Mouse (Mus musculus) kidney, adult 2 months (tissue): ENCODE results near the gene Gas6. TPM values are rescaled to one million over a fixed set of nuclear protein-coding genes. Genes with fewer than 3 reads are reported as not detected.

Experiments
- DNase-seq: peaks from one replicate; pipeline ENCODE4 v3.0.0; 2021
- H3K27ac ChIP-seq: fragments of 200-500 bp; 2 replicates; pipeline ENCODE4 v1.5.1; 2012; ENCODE audit warnings: low read depth, low read length, control low read depth, inconsistent platforms; ENCODE audit not compliant: insufficient read depth
- H3K27me3 ChIP-seq: fragments of 200-500 bp; replicated peaks from 2 replicates; pipeline ENCODE4 v1.6.1; 2012; ENCODE audit warnings: mild to moderate bottlenecking, moderate library complexity, low read length, inconsistent platforms; ENCODE audit not compliant: control insufficient read depth, insufficient read depth
- H3K36me3 ChIP-seq: fragments of 200-500 bp; 2 replicates; pipeline ENCODE4 v1.6.1; 2012; ENCODE audit warnings: mild to moderate bottlenecking, moderate library complexity, low read length, inconsistent platforms; ENCODE audit not compliant: control insufficient read depth, insufficient read depth
- H3K4me1 ChIP-seq: fragments of 200-500 bp; 2 replicates; pipeline ENCODE4 v1.6.1; 2011; ENCODE audit warnings: low read length; ENCODE audit not compliant: control insufficient read depth, insufficient read depth
- H3K4me3 ChIP-seq: fragments of 200-500 bp; 2 replicates; pipeline ENCODE4 v1.5.1; 2011; ENCODE audit warnings: mild to moderate bottlenecking, low read depth, low read length, control low read depth; ENCODE audit not compliant: insufficient read depth
- CTCF ChIP-seq: fragments of 200-500 bp; conservative IDR thresholded peaks from 2 replicates; pipeline ENCODE4 v1.5.1; 2011; ENCODE audit warnings: low read depth, mild to moderate bottlenecking, control low read depth, low read length, moderate library complexity, mixed read lengths; ENCODE audit not compliant: insufficient read depth, insufficient read length
- POLR2A ChIP-seq: fragments of 200-500 bp; IDR thresholded peaks from one replicate; pipeline ENCODE4 v1.6.1; 2011; ENCODE audit warnings: low read depth, low read length, control low read depth
- WGBS: fragments of 180-500 bp; shearing (Covaris S2); methylation state at CpG from one replicate; pipeline ENCODE4 v1.1.7; 2018; 5-methylcytosine and 5-hydroxymethylcytosine counted together
- polyA plus RNA-seq: library from polyadenylated mRNA; depleted of rRNA; stranded (reverse); fragments of >200 nt; gene quantifications from 2 replicates; pipeline ENCODE4 v1.2.3, GENCODE M21; 2012

The Gas6 gene
- polyA plus RNA-seq, 1 experiment: 461 TPM

- H3K36me3 ChIP-seq: no peaks in the 10 kb centered on the region
- H3K4me3 ChIP-seq: no peak overlapping the region
- TF ChIP-seq POLR2A: no peak
- TF ChIP-seq CTCF: no peak
- H3K27me3 ChIP-seq: no peaks in the 10 kb centered on the region
- peak; percentile 77 for DNase-seq
- H3K27ac ChIP-seq: peak overlapping the region; percentile 13; the same call in 1 of the 2 replicates
- peaks cover 27% of the 10 kb centered on the region for H3K4me1 ChIP-seq
- WGBS: 31% methylated on average over 13 of the region's 13 CpGs
Observed at GRCm38 (mm10) chr8:13489986-13490910, 4.0 kb downstream of the Gas6 start.

- Histone ChIP-seq H3K27me3 (no peaks in the 10 kb centered on the region), H3K4me3 (no peak overlapping the region), H3K27ac (peak overlapping the region; percentile 12; the same call in 1 of the 2 replicates), H3K36me3 (0 out of 2 replicates have a peak, but pooled peaks cover 1% of the 10 kb centered on the region), H3K4me1 (peaks cover 22% of the 10 kb centered on the region)
- WGBS: 51% methylated on average over 3 of the region's 3 CpGs
- no peak for DNase-seq
- TF ChIP-seq CTCF (no peak), POLR2A (no peak)
Observed at GRCm38 (mm10) chr8:13489351-13489750, 4.9 kb downstream of the Gas6 start.

- 82% methylated on average over 5 of the region's 5 CpGs for WGBS
- DNase-seq: no peak
- H3K27me3 ChIP-seq: no peaks in the 10 kb centered on the region
- TF ChIP-seq CTCF (no peak), POLR2A (no peak)
- peaks cover 27% of the 10 kb centered on the region; the same call in 1 of the 2 replicates for H3K4me1 ChIP-seq
- H3K27ac ChIP-seq: no peak overlapping the region
- no peak overlapping the region for H3K4me3 ChIP-seq
- 0 out of 2 replicates have a peak, but pooled peaks cover 1% of the 10 kb centered on the region for H3K36me3 ChIP-seq
Observed at GRCm38 (mm10) chr8:13483191-13483590, 11.1 kb downstream of the Gas6 start.

- DNase-seq: peak; percentile 94
- Histone ChIP-seq H3K4me3 (no peak overlapping the region), H3K27ac (peak overlapping the region; percentile 86), H3K4me1 (peaks cover 24% of the 10 kb centered on the region; the same call in 1 of the 2 replicates), H3K36me3 (0 out of 2 replicates have a peak, but pooled peaks cover 1% of the 10 kb centered on the region), H3K27me3 (no peaks in the 10 kb centered on the region)
- 52% methylated on average over 2 of the region's 2 CpGs for WGBS
- TF ChIP-seq POLR2A (no peak), CTCF (no peak)
Observed at GRCm38 (mm10) chr8:13482101-13482801, 12.0 kb downstream of the Gas6 start.

GRCm38 (mm10) chr8:13481596-13481995, 12.7 kb downstream of the Gas6 start:
- H3K27me3 ChIP-seq: no peaks in the 10 kb centered on the region
- TF ChIP-seq CTCF: no peak
- 0 out of 2 replicates have a peak, but pooled peaks cover 1% of the 10 kb centered on the region for H3K36me3 ChIP-seq
- peak overlapping the region; percentile 86 for H3K27ac ChIP-seq
- WGBS: 27% methylated on average over 3 of the region's 3 CpGs
- H3K4me3 ChIP-seq: no peak overlapping the region
- DNase-seq: peak; percentile 93
- H3K4me1 ChIP-seq: peaks cover 24% of the 10 kb centered on the region; the same call in 1 of the 2 replicates

- Histone ChIP-seq H3K27ac (peak overlapping the region; percentile 65), H3K27me3 (no peaks in the 10 kb centered on the region), H3K36me3 (0 out of 2 replicates have a peak, but pooled peaks cover 1% of the 10 kb centered on the region), H3K4me3 (no peak overlapping the region), H3K4me1 (peaks cover 24% of the 10 kb centered on the region; the same call in 1 of the 2 replicates)
- 60% methylated on average over 7 of the region's 7 CpGs for WGBS
- no peak for TF ChIP-seq CTCF
- TF ChIP-seq POLR2A: no peak
- peak; percentile 81 for DNase-seq
Observed at GRCm38 (mm10) chr8:13481089-13481554, 13.2 kb downstream of the Gas6 start.
